ENCODE assay signal across 29 mouse cellular contexts in the genomic region with DNA sequence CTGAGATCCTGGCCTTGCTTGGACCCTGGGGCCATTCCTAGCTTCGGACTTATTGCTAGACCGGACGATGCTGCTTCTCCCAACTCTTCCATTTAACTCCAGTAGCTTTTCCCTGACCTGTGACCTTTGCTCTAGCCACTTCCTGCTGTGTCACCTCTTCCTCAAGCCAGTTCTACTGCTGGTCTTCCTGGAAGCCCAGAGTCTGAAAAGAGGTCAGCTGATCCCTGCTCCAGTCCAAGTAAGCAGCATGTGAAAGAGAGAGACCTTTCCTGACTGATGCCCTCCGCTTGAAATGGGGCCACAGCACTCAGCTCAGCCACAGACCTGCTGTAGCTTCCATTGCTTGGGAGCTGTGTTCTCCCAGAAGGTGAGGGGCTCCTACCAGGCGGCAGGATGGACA. TPM values are rescaled to one million over a fixed set of nuclear protein-coding genes. Genes with fewer than 3 reads are reported as not detected.
DNase-seq lines count a peak whose midpoint lies in the region; ATAC-seq and TF ChIP-seq lines count a peak whose summit lies in the region.
"Had no signal": no experiment of that assay in that cellular context is flagged by ENCODE, and none has a peak within 500 bp of the region (broad histone marks: within the 10 kb centered on the region; RNA-seq: fewer than 3 reads in every experiment).

No protein-coding gene starts in this region.

- intact Hi-C loops in gastrocnemius, adult 2 months (cut with DNase I) = no loop called here

- peaks cover 3% of the 10 kb centered on the region; the same call in 1 of the 2 replicates for H3K4me1 ChIP-seq in forebrain, embryonic 14.5 days (ENCODE audit: control insufficient read depth, insufficient read depth, low read length)
- peaks cover 11% of the 10 kb centered on the region for H3K4me1 ChIP-seq in forebrain, embryonic 15.5 days
- peaks cover 13% of the 10 kb centered on the region; the same call in 1 of the 2 replicates for H3K4me1 ChIP-seq in midbrain, embryonic 14.5 days (ENCODE audit: control insufficient read depth, insufficient read depth, low read length)
- peaks cover 23% of the 10 kb centered on the region for H3K4me1 ChIP-seq in midbrain, embryonic 15.5 days
- H3K4me1 ChIP-seq in thymus, adult 2 months (replicated peaks; ENCODE audit: control insufficient read depth, insufficient read depth, low read length) = peaks cover 10% of the 10 kb centered on the region

- no peak overlapping the region for H3K4me3 ChIP-seq in forebrain, embryonic 14.5 days (ENCODE audit: low read depth, low read length)
- H3K4me3 ChIP-seq in forebrain, embryonic 15.5 days = no peak overlapping the region
- H3K4me3 ChIP-seq in midbrain, embryonic 14.5 days (replicated peaks; ENCODE audit: low read depth, low read length) = no peak overlapping the region
- H3K4me3 ChIP-seq in midbrain, embryonic 15.5 days = no peak overlapping the region
- H3K4me3 ChIP-seq in thymus, adult 2 months (ENCODE audit: control insufficient read depth, insufficient read depth, low read length) = no peak overlapping the region
- no peak overlapping the region for H3K4me3 ChIP-seq in gastrocnemius, adult 2 months
- H3K4me3 ChIP-seq: embryonic facial prominence, embryonic 13.5 days; forebrain, embryonic 10.5 days; heart, embryonic 13.5 days; myocyte had no signal

- no peak for ATAC-seq in forebrain, embryonic 14.5 days
- no peak for ATAC-seq in forebrain, embryonic 15.5 days (replicated peaks)
- no peak for ATAC-seq in midbrain, embryonic 14.5 days (ENCODE audit: low FRiP score, low TSS enrichment)
- ATAC-seq in midbrain, embryonic 15.5 days (replicated peaks) = no peak
- ATAC-seq: inflammation-experienced regulatory T-cells, adult 6 months had no signal

- H3K27me3 ChIP-seq in forebrain, embryonic 14.5 days (replicated peaks; ENCODE audit: control insufficient read depth, insufficient read depth, low read length) = no peaks in the 10 kb centered on the region
- H3K27me3 ChIP-seq in forebrain, embryonic 15.5 days = no peaks in the 10 kb centered on the region
- H3K27me3 ChIP-seq in midbrain, embryonic 14.5 days (ENCODE audit: control insufficient read depth, insufficient read depth, low read length) = no peaks in the 10 kb centered on the region
- H3K27me3 ChIP-seq in midbrain, embryonic 15.5 days (replicated peaks) = no peaks in the 10 kb centered on the region
- no peaks in the 10 kb centered on the region for H3K27me3 ChIP-seq in thymus, adult 2 months (ENCODE audit: control insufficient read depth, insufficient read depth, low read length)
- H3K27me3 ChIP-seq: embryonic facial prominence, embryonic 13.5 days; heart, embryonic 13.5 days had no signal

- peaks cover 14% of the 10 kb centered on the region for H3K36me3 ChIP-seq in forebrain, embryonic 14.5 days (ENCODE audit: control insufficient read depth, insufficient read depth, low read length)
- peaks cover 12% of the 10 kb centered on the region for H3K36me3 ChIP-seq in forebrain, embryonic 15.5 days
- peaks cover 13% of the 10 kb centered on the region for H3K36me3 ChIP-seq in midbrain, embryonic 14.5 days (ENCODE audit: control insufficient read depth, insufficient read depth, low read length)
- peaks cover 8% of the 10 kb centered on the region; the same call in 1 of the 2 replicates for H3K36me3 ChIP-seq in midbrain, embryonic 15.5 days (replicated peaks)
- no peaks in the 10 kb centered on the region for H3K36me3 ChIP-seq in thymus, adult 2 months (ENCODE audit: control insufficient read depth, insufficient read depth, low read length)

- H3K9ac ChIP-seq in forebrain, embryonic 14.5 days (ENCODE audit: low read length) = no peak overlapping the region
- no peak overlapping the region for H3K9ac ChIP-seq in forebrain, embryonic 15.5 days (replicated peaks)
- no peak overlapping the region for H3K9ac ChIP-seq in midbrain, embryonic 14.5 days (replicated peaks; ENCODE audit: low read length)
- no peak overlapping the region for H3K9ac ChIP-seq in midbrain, embryonic 15.5 days
- H3K9ac ChIP-seq: embryonic facial prominence, embryonic 13.5 days; forebrain, postnatal 0 days; heart, embryonic 13.5 days; liver, embryonic 14.5 days had no signal

- no peak overlapping the region for H3K4me2 ChIP-seq in forebrain, embryonic 14.5 days (ENCODE audit: low read length)
- H3K4me2 ChIP-seq in forebrain, embryonic 15.5 days (replicated peaks) = no peak overlapping the region
- H3K4me2 ChIP-seq in midbrain, embryonic 14.5 days (ENCODE audit: low read length) = no peak overlapping the region
- no peak overlapping the region for H3K4me2 ChIP-seq in midbrain, embryonic 15.5 days
- H3K4me2 ChIP-seq: embryonic facial prominence, embryonic 13.5 days; heart, embryonic 13.5 days had no signal

- TF ChIP-seq CTCF in thymus, adult 2 months (IDR thresholded peaks at IDR 0.05; ENCODE audit: borderline replicate concordance, control insufficient read depth, extremely low read depth, insufficient read depth, low read length, poor library complexity) = no peak
- no peak for TF ChIP-seq CTCF in gastrocnemius, adult 2 months (IDR thresholded peaks at IDR 0.05)

- TF ChIP-seq POLR2A in thymus, adult 2 months (IDR thresholded peaks at IDR 0.05; ENCODE audit: control insufficient read depth, extremely low read depth, insufficient read depth, low read length, poor library complexity) = no peak

- H3K27ac ChIP-seq in forebrain, embryonic 14.5 days (ENCODE audit: low read depth, low read length) = peak overlapping the region; percentile 14; the same call in 1 of the 2 replicates
- no peak overlapping the region for H3K27ac ChIP-seq in forebrain, embryonic 15.5 days (replicated peaks)
- H3K27ac ChIP-seq in midbrain, embryonic 14.5 days (replicated peaks; ENCODE audit: low read depth, low read length) = 0 out of 2 replicates have a peak overlapping the region, but pooled peaks have one; percentile 20
- no peak overlapping the region for H3K27ac ChIP-seq in midbrain, embryonic 15.5 days
- H3K27ac ChIP-seq in thymus, adult 2 months (ENCODE audit: control insufficient read depth, insufficient read depth, low read length) = no peak overlapping the region
- no peak overlapping the region for H3K27ac ChIP-seq in gastrocnemius, adult 2 months
- H3K27ac ChIP-seq: embryonic facial prominence, embryonic 13.5 days; forebrain, embryonic 10.5 days; heart, embryonic 13.5 days; kidney, postnatal 0 days; liver, embryonic 14.5 days had no signal

- H3K9me3 ChIP-seq in forebrain, embryonic 14.5 days (replicated peaks; ENCODE audit: control insufficient read depth, low read length) = no peaks in the 10 kb centered on the region
- H3K9me3 ChIP-seq in forebrain, embryonic 15.5 days = no peaks in the 10 kb centered on the region
- no peaks in the 10 kb centered on the region for H3K9me3 ChIP-seq in midbrain, embryonic 14.5 days (ENCODE audit: control insufficient read depth, low read length)
- no peaks in the 10 kb centered on the region for H3K9me3 ChIP-seq in midbrain, embryonic 15.5 days
- H3K9me3 ChIP-seq: embryonic facial prominence, embryonic 13.5 days; forebrain, embryonic 10.5 days; G1E; heart, embryonic 13.5 days had no signal

- 75% methylated on average over 5 of the region's 5 CpGs for WGBS in forebrain, embryonic 14.5 days
- WGBS in forebrain, embryonic 15.5 days = 86% methylated on average over 5 of the region's 5 CpGs
- WGBS in midbrain, embryonic 14.5 days = 74% methylated on average over 5 of the region's 5 CpGs
- WGBS in midbrain, embryonic 15.5 days = 69% methylated on average over 5 of the region's 5 CpGs
- 92% methylated on average over 5 of the region's 5 CpGs for WGBS in thymus, adult 2 months

- DNase-seq in forebrain, embryonic 14.5 days (ENCODE audit: low spot score) = no peak
- peak; percentile 40 for DNase-seq in kidney, adult 9 months
- DNase-seq in kidney, adult 11 months = no peak
- no peak for DNase-seq in midbrain, embryonic 14.5 days
- DNase-seq in thymus, adult 2 months = no peak
- no peak for DNase-seq in gastrocnemius, adult 2 months
- DNase-seq: adrenal gland, adult 8-10 months; cerebellum, adult 8-10 months; gastrocnemius, postnatal 10 days; heart, postnatal 10 days; kidney, adult 18-20 months; layer of hippocampus, adult 9-11 months; liver; lung, adult 2 months; lung, postnatal 10 days; right cerebral cortex, postnatal 25 days; spleen, adult 18-20 months; thymus, postnatal 25 days had no signal

RNA-seq across cellular contexts. Expression of a gene that starts 4.2 kb away (rescaled TPM):
- polyA plus RNA-seq in forebrain, embryonic 14.5 days (2014; fragmentation: Nextera tagmentation; extraction: Ambion mirVana) = 20.8 and 22.1 TPM in 2 replicates
- 22.6 and 25.2 TPM in 2 replicates for polyA plus RNA-seq in forebrain, embryonic 15.5 days (2015; fragmentation: Nextera tagmentation; extraction: Ambion mirVana)
- 16.4 and 26.4 TPM in 2 replicates for polyA plus RNA-seq in midbrain, embryonic 14.5 days (2014; fragmentation: Nextera tagmentation; extraction: Ambion mirVana)
- 22.4 and 29.1 TPM in 2 replicates for polyA plus RNA-seq in midbrain, embryonic 15.5 days (2015; fragmentation: Nextera tagmentation; extraction: Ambion mirVana)
- polyA plus RNA-seq in thymus, adult 2 months (2012; rRNA removed) = 81.3 and 101 TPM in 2 replicates
- 10 to 100 TPM in 1 of 2 experiments, 1 to 10 TPM in 1; 8.9 to 10.6 TPM for total RNA-seq in gastrocnemius, adult 2 months (2021)

RNA-seq across cellular contexts. Expression of a gene that starts 22.9 kb away (rescaled TPM):
- 118 TPM in 2 replicates for polyA plus RNA-seq in forebrain, embryonic 14.5 days (2014; fragmentation: Nextera tagmentation; extraction: Ambion mirVana)
- 132 and 133 TPM in 2 replicates for polyA plus RNA-seq in forebrain, embryonic 15.5 days (2015; fragmentation: Nextera tagmentation; extraction: Ambion mirVana)
- 94.9 and 116 TPM in 2 replicates for polyA plus RNA-seq in midbrain, embryonic 14.5 days (2014; fragmentation: Nextera tagmentation; extraction: Ambion mirVana)
- polyA plus RNA-seq in midbrain, embryonic 15.5 days (2015; fragmentation: Nextera tagmentation; extraction: Ambion mirVana) = 110 and 112 TPM in 2 replicates
- 23.2 and 25.3 TPM in 2 replicates for polyA plus RNA-seq in thymus, adult 2 months (2012; rRNA removed)
- total RNA-seq in gastrocnemius, adult 2 months (2021) = 10 to 100 TPM; 11.1 to 14.3 TPM

RNA-seq across cellular contexts. Expression of a gene that starts 37.0 kb away (rescaled TPM):
- polyA plus RNA-seq in forebrain, embryonic 14.5 days (2014; fragmentation: Nextera tagmentation; extraction: Ambion mirVana) = 1.4 TPM in 2 replicates
- polyA plus RNA-seq in forebrain, embryonic 15.5 days (2015; fragmentation: Nextera tagmentation; extraction: Ambion mirVana) = 1.6 and 2.2 TPM in 2 replicates
- 0.73 and 1.8 TPM in 2 replicates for polyA plus RNA-seq in midbrain, embryonic 14.5 days (2014; fragmentation: Nextera tagmentation; extraction: Ambion mirVana)
- polyA plus RNA-seq in midbrain, embryonic 15.5 days (2015; fragmentation: Nextera tagmentation; extraction: Ambion mirVana) = 1.6 and 2.2 TPM in 2 replicates
- 36.1 and 59.4 TPM in 2 replicates for polyA plus RNA-seq in thymus, adult 2 months (2012; rRNA removed)
- total RNA-seq in gastrocnemius, adult 2 months (2021) = 100 to 1,000 TPM; 151 to 515 TPM

RNA-seq across cellular contexts. Expression of a gene that starts 44.1 kb away (rescaled TPM):
- polyA plus RNA-seq in forebrain, embryonic 14.5 days (2014; fragmentation: Nextera tagmentation; extraction: Ambion mirVana) = 34.5 and 42.0 TPM in 2 replicates
- polyA plus RNA-seq in forebrain, embryonic 15.5 days (2015; fragmentation: Nextera tagmentation; extraction: Ambion mirVana) = 44.4 and 46.0 TPM in 2 replicates
- polyA plus RNA-seq in midbrain, embryonic 14.5 days (2014; fragmentation: Nextera tagmentation; extraction: Ambion mirVana) = 37.6 and 38.2 TPM in 2 replicates
- 36.8 and 41.8 TPM in 2 replicates for polyA plus RNA-seq in midbrain, embryonic 15.5 days (2015; fragmentation: Nextera tagmentation; extraction: Ambion mirVana)
- 6.0 and 6.3 TPM in 2 replicates for polyA plus RNA-seq in thymus, adult 2 months (2012; rRNA removed)
- 10 to 100 TPM; 17.5 to 21.5 TPM for total RNA-seq in gastrocnemius, adult 2 months (2021)

Comparison
In these comparisons a context has a peak if more than half of its experiments do, and no peak if none do; other contexts are left out.
1. H3K27ac ChIP-seq: peak in forebrain, embryonic 14.5 days (single experiment) and midbrain, embryonic 14.5 days (single experiment); none in forebrain, embryonic 15.5 days (single experiment), midbrain, embryonic 15.5 days (single experiment), thymus, adult 2 months (single experiment) and gastrocnemius, adult 2 months (single experiment).
2. RNA of a gene that starts 37.0 kb away (polyA plus RNA-seq): 36.1 to 59.4 TPM in thymus, adult 2 months; 0.73 to 1.8 TPM in midbrain, embryonic 14.5 days, 1.6 to 2.2 TPM in midbrain, embryonic 15.5 days, 1.6 to 2.2 TPM in forebrain, embryonic 15.5 days and 1.4 TPM in forebrain, embryonic 14.5 days; every median in the first group is over 10 times any median in the second.